Mouse (Mus musculus) lung, postnatal 36 days (tissue): ENCODE data around the gene Sap30bp.

Experiments
- DNase-seq: peaks from one replicate; pipeline ENCODE4 v3.0.0; 2022; ENCODE audit warnings: mixed read lengths

Gene Sap30bp

GRCm38 (mm10) chr11:115906116-115906515, 27.0 kb upstream of the Sap30bp start:
- no peak for DNase-seq

- DNase-seq: no peak
Measured at GRCm38 (mm10) chr11:115906521-115906920, 26.6 kb upstream of the Sap30bp start.

DNA sequence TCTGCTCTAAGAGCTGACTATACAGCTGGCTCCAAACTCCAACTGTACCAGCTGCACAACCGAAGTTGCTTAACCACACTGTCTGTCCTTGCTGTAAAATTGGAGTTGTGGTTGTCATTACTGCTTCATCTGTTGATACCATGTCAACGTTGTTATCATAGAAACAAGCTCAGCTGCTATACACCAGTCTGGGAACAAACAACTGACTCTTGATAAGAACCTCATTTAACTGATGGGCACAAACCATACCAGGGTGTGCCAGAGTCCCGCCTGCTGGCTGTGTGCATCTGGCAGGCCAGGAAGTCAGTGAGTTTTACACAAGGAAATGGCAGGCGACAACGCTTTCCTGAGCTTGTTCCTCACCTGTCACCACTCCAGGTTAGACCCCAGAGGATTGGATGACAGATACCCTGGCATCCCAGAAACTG, 21.9 kb upstream of the Sap30bp start:
- peak; percentile 66 for DNase-seq

DNA sequence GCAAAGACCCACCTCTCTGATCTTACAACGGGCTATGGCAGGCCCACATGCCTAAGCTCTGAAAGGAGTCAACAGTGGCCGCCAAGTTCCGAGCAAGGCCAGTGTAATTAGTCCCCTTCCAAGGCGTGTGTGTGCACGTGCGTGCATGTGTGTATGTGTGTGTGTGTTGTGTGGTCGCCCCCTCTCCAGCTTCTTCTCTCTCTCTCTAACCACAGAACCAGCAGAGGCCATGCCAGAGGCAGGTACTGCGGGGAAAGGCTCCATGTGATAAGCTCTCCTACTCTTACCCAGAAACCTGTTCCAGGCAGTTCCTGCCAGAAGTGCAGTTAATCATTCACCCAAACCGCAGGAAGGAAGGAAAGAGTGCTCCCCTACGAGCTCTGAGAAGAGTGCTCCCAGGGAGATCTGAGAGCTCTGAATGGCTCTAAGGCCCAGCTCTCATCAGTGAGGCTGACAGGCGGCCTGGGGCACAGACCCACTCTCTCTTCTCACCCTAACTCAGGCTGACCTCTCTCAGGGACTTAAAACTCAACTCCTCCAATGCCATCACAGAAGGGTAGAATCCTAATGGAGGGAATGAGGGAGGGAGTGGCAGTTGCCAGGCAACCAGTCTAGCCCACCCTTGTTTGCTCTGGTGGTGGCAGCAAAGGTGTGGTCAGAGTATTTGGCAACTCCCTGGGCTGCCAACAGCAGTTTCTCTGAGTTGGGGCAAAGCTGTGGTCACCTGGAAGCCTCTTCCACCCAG, 21.3 kb upstream of the Sap30bp start, which contains the start of gene Smim6:
Gene Smim6, plus strand, starts transcription at position 386 of the 745 bp plus-strand sequence.
- peak; percentile 74 for DNase-seq

GRCm38 (mm10) chr11:115916579-115916978, 16.5 kb upstream of the Sap30bp start:
- no peak for DNase-seq

- DNase-seq: no peak
Measured at GRCm38 (mm10) chr11:115918637-115919036, 14.4 kb upstream of the Sap30bp start.

- no peak for DNase-seq
Measured at GRCm38 (mm10) chr11:115919073-115919472, 14.0 kb upstream of the Sap30bp start.

- peak; percentile 85 for DNase-seq
Measured at GRCm38 (mm10) chr11:115920110-115920818, 12.8 kb upstream of the Sap30bp start.

DNA sequence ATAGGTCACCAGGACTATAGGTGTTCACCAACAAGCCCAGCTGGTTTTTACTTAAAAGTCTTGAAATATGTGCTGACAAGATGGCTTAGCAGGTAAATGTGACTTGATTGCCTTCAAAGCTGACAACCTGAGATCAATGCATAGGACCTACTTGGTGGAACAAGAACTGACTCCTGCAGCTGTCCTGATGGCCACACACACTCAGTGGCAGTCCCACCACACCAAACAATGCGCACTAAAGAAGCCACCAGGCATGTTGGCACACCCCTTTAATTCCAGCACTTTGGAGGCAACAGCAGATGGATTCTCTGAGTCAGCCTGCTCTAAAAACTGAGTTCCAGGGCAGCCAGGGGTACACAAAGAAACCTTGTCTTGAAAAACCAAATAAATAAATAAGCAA, 11.1 kb upstream of the Sap30bp start:
- DNase-seq: no peak

- DNase-seq: peak; percentile 18
Measured at GRCm38 (mm10) chr11:115929031-115929430, 4.1 kb upstream of the Sap30bp start.

- no peak for DNase-seq
Measured at GRCm38 (mm10) chr11:115929818-115930217, 3.3 kb upstream of the Sap30bp start.

GRCm38 (mm10) chr11:115931235-115931634, 1.8 kb upstream of the Sap30bp start:
- no peak for DNase-seq

DNA sequence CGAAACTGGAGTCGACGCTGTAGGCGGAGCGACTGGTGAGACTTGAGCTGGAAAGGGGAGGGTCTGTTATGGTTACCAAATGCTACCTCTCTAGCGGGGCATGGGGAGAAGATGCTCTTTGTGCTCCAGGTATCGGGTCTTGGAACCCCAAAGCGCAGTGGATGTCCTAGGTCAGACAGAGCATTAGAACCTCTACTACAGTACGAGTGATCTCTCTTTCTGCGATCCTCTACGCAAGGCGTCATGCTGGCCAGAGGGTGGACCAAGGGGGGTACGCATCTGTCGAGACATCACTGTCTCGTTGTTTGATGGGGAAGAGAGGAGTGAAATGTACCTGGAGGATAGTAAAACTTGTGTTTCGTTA, 647 bp downstream of the Sap30bp start:
- DNase-seq: no peak

DNA sequence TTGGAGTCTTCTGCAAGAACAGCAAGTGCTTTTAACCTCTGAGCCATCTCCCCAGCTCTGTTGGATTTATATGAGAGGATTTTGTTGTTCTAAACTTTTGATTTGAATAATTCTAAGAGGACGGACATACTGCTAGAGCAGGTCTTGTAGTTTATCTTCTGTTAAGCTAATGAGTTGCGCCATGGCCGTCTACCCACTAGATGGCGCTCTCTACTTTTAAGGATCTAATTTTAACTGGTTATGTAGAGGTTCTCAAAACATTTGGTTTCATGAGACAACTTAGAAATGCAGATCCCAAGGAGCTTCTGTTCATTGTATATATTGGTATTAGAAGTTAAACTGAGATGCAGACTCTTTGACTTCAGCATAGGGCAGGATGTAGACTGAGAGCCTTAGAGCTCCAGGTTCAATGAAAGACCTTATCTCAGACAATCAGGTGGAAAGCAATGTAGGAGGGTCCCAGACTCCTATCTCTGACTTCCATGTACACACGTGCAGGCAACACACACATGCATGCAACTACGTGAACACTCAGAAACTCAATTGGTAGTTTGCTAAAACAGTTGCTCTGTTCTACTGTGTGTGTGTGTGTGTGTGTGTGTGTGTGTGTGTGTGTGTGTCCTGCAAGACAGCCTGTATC, 6.7 kb downstream of the Sap30bp start:
- DNase-seq: peak; percentile 91

DNA sequence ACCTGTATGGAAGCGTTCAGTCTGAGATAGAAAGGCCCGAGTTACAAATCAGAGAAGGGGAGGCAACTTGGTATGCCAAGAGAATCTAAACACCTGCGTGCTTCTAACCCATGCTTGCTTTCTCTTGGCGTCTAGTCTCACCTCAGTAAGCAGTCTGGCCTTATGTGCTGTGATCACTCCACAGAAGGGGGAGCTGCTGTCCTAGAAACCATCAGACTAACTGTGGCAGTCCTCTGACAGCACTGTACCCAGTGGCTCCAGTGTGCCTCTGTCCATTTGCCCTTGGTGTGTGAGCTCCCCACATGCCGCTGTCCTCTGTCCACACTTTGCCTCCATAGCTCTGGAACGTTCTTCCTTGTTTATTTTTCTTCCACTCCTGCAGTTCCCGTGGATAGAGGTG, 8.9 kb downstream of the Sap30bp start:
- no peak for DNase-seq

- no peak for DNase-seq
Measured at GRCm38 (mm10) chr11:115945247-115945646, 12.2 kb downstream of the Sap30bp start.

GRCm38 (mm10) chr11:115946221-115946828, 13.2 kb downstream of the Sap30bp start:
- no peak for DNase-seq

- no peak for DNase-seq
Measured at GRCm38 (mm10) chr11:115948316-115948715, 15.2 kb downstream of the Sap30bp start.

GRCm38 (mm10) chr11:115950719-115951118, 17.6 kb downstream of the Sap30bp start:
- DNase-seq: no peak

GRCm38 (mm10) chr11:115954712-115955111, 21.6 kb downstream of the Sap30bp start:
- peak; percentile 25 for DNase-seq

DNA sequence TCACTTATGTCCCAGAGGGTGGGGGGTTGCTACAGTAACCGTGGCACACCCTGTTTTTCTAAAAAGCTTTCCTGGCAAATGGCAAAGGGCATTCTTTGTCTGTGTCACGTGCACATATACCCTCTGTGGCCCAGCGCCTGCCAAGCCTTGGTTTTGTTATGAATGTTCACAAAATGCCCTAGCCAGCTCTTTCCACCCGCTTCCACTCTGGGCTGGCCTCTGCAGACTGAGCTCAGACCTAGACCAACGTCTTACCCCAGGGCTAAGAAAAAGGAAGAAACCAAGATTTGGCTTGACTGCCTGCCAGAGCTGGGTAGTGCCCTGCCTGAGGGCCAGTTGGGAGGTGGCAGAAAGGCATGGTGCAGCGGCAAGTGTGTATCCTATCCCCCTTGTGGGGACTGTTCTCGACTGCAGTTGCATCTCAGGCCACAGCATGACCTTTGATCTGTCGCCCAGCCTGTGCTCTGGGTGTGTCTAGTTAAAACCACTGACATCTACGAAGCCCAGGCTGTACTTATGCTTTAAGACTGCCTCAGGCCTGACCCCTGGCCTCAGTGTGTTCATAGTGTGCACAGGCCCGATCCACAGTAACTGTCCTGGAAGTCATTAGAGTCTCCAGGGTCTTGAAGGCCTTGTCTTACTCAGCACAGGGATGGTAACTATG, 22.2 kb downstream of the Sap30bp start:
- DNase-seq: peak; percentile 55

GRCm38 (mm10) chr11:115956453-115956852, 23.4 kb downstream of the Sap30bp start:
- no peak for DNase-seq

- peak; percentile 24 for DNase-seq
Measured at GRCm38 (mm10) chr11:115957971-115958370, 24.9 kb downstream of the Sap30bp start.
